Mouse (Mus musculus) heart, embryonic 12.5 days (tissue): Measurements from ENCODE around the gene Acad12. TPM values are rescaled to one million over a fixed set of nuclear protein-coding genes. Genes with fewer than 3 reads are reported as not detected.
"Not testable (repeated sequence)": the region's sequence is repeated elsewhere in the genome, so short reads cannot be mapped to it uniquely, and the experiment has no call there.

Source experiments
- ATAC-seq: fragments of 200-750 bp; cut with Nextera tagmentation; 2 replicates; pipeline ENCODE4 v1.8.0; 2017; ENCODE audit warnings: moderate TSS enrichment, moderate library complexity; ENCODE audit not compliant: insufficient number of reproducible peaks, low FRiP score
- H3K27ac ChIP-seq: fragments of 300-500 bp; sonication (generic); 2 replicates; pipeline ENCODE4 v1.5.1; 2016; ENCODE audit warnings: mild to moderate bottlenecking, moderate library complexity; ENCODE audit not compliant: poor library complexity, severe bottlenecking
- H3K27me3 ChIP-seq: fragments of 300-500 bp; sonication (generic); replicated peaks from 2 replicates; pipeline ENCODE4 v1.6.1; 2016; ENCODE audit warnings: mild to moderate bottlenecking, moderate library complexity
- H3K36me3 ChIP-seq: fragments of 300-500 bp; sonication (generic); 2 replicates; pipeline ENCODE4 v1.6.1; 2016; ENCODE audit warnings: mild to moderate bottlenecking, moderate library complexity
- H3K4me1 ChIP-seq: fragments of 300-500 bp; sonication (generic); replicated peaks from 2 replicates; pipeline ENCODE4 v1.6.1; 2016; ENCODE audit warnings: mild to moderate bottlenecking
- H3K4me2 ChIP-seq: fragments of 300-500 bp; sonication (generic); 2 replicates; pipeline ENCODE4 v1.6.1; 2016; ENCODE audit warnings: mild to moderate bottlenecking, moderate library complexity
- H3K4me3 ChIP-seq: fragments of 300-500 bp; sonication (generic); 2 replicates; pipeline ENCODE4 v1.5.1; 2016; ENCODE audit warnings: mild to moderate bottlenecking
- H3K9ac ChIP-seq: fragments of 300-500 bp; sonication (generic); 2 replicates; pipeline ENCODE4 v1.6.1; 2016; ENCODE audit warnings: mild to moderate bottlenecking, moderate library complexity
- H3K9me3 ChIP-seq: fragments of 300-500 bp; sonication (generic); replicated peaks from 2 replicates; pipeline ENCODE4 v1.6.1; 2016; ENCODE audit warnings: mild to moderate bottlenecking, moderate library complexity
- WGBS: fragments of 180-500 bp; shearing (Covaris S2); methylation state at CpG from one replicate; pipeline ENCODE4 v1.1.7; 2016; 5-methylcytosine and 5-hydroxymethylcytosine counted together
- polyA plus RNA-seq: library from polyadenylated mRNA; unstranded; fragments of >200 nt; fragmentation: Nextera tagmentation; extraction: Ambion mirVana; gene quantifications from 2 replicates; pipeline ENCODE4 v1.2.1, GENCODE M21; 2016

Acad12 gene
- polyA plus RNA-seq, 1 experiment from 2014 or later, result 5.8 TPM

DNA sequence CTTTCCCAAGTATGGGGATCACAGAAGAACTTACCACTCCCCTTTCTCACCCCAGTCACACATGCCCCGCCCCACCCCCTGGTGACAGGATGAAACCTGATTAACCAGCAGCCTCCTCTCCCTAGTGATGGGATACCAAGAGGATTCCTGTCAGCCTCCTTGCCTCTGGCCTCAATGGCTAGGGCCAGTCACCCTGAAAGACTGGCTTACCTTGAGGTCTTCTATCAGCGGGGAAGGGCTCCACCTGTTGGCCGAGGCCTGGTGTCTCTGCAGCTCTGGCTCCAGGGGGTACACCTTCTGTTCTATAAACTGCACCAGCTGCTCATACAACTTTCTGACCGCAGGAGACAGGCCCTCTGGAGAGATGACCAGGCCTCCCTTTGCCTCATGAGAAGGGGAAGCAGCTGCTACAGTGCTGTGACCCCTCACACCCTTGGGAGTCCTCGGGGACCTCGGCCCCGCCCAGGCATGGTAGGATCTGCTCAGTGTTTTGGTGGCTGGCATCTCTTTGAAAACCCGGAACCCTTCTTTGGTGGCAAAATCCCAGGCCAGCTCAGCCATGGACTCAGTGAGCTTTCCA, 9.1 kb downstream of the Acad12 start:
- not testable (repeated sequence) for H3K4me1 ChIP-seq, H3K27me3 ChIP-seq, H3K4me2 ChIP-seq, H3K36me3 ChIP-seq, H3K4me3 ChIP-seq, H3K9ac ChIP-seq, H3K9me3 ChIP-seq, ATAC-seq, H3K27ac ChIP-seq
- 43% methylated on average over 7 of the region's 8 CpGs for WGBS

GRCm38 (mm10) chr5:121606151-121606550, 12.6 kb downstream of the Acad12 start:
- H3K4me3 ChIP-seq, result no peak overlapping the region
- H3K4me1 ChIP-seq, result peaks cover 2% of the 10 kb centered on the region; the same call in 1 of the 2 replicates
- no peaks in the 10 kb centered on the region for H3K27me3 ChIP-seq
- H3K4me2 ChIP-seq, result no peak overlapping the region
- H3K9ac ChIP-seq, result no peak overlapping the region
- H3K27ac ChIP-seq, result no peak overlapping the region
- 0% methylated on average over 2 of the region's 2 CpGs for WGBS
- no peaks in the 10 kb centered on the region for H3K9me3 ChIP-seq
- H3K36me3 ChIP-seq, result no peaks in the 10 kb centered on the region
- no peak for ATAC-seq

DNA sequence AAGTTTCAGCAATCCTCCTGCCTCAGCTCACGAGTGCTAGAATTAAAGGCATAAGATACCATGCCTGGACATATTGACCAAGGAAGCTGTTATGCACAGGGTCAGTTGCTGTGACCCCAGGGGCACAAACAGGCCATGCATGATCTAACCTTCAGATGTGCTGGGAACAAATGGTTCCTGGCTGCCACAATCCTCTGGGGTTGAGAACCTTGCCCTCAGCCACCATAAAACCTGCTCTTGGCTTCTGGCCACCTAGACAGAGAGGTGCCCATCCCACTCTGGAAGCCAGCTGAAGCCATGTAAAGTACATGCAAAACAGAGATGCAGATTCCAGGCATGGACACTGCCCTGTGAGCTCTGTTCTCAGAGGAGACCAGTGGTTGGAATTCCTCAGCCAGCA, 14.9 kb downstream of the Acad12 start:
- H3K4me1 ChIP-seq, H3K36me3 ChIP-seq, H3K9ac ChIP-seq, H3K27me3 ChIP-seq, H3K4me2 ChIP-seq, H3K27ac ChIP-seq, ATAC-seq, H3K9me3 ChIP-seq, H3K4me3 ChIP-seq: not testable (repeated sequence)
- WGBS, result 69% methylated on average over 1 of the region's 1 CpGs

- H3K27ac ChIP-seq, result no peak overlapping the region
- 28% methylated on average over 9 of the region's 9 CpGs for WGBS
- no peaks in the 10 kb centered on the region for H3K27me3 ChIP-seq
- ATAC-seq, result peak; percentile 65; the same call in 1 of the 2 replicates
- H3K4me1 ChIP-seq, result peaks cover 13% of the 10 kb centered on the region
- no peaks in the 10 kb centered on the region for H3K9me3 ChIP-seq
- H3K4me2 ChIP-seq, result no peak overlapping the region
- no peaks in the 10 kb centered on the region for H3K36me3 ChIP-seq
- H3K4me3 ChIP-seq, result no peak overlapping the region
- 0 out of 2 replicates have a peak overlapping the region, but pooled peaks have one; percentile 32 for H3K9ac ChIP-seq
These were observed 17.0 kb downstream of the Acad12 start for GRCm38 (mm10) chr5:121601547-121602299.

DNA sequence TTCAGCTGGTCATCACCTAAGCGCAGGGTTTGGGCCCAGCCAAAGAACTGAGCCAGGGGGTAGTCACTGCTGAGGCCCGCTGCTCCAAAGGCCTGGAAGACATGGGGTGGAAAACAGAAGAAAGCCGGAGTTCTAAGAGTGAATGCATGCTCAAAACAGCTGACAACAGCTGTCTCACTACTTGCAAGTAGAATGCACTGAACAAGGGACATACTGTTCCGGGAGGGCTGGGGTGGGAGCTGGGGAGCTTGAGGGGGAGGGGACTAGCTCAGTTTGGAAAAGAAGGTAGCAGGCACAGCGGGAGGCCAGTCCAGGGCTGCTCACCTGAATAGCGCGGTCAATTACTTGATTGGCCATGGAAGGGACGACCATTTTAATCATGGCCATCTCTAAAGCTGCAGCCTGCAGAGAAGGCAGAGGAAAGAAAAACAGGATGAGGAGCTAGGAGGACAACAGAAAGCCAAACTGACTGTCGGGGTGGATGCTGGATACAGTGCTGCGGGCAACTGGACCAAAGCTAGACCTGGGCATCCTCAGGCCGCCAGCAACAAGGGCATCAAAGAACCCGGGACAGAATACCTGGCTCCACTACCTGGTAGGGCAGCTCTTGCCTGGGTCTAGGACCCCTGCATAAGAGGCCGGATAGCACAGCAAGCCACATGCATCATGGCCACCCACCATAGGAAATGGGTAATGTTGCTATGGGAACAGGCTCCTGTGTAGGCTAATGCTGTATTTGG, 19.7 kb downstream of the Acad12 start:
- H3K36me3 ChIP-seq, result no peaks in the 10 kb centered on the region
- no peak overlapping the region for H3K27ac ChIP-seq
- H3K4me2 ChIP-seq, result no peak overlapping the region
- no peak overlapping the region for H3K4me3 ChIP-seq
- peaks cover 24% of the 10 kb centered on the region for H3K4me1 ChIP-seq
- ATAC-seq, result 0 out of 2 replicates have a peak, but pooled peaks have one; percentile 10
- 61% methylated on average over 13 of the region's 13 CpGs for WGBS
- no peak overlapping the region for H3K9ac ChIP-seq
- H3K9me3 ChIP-seq, result no peaks in the 10 kb centered on the region
- H3K27me3 ChIP-seq, result no peaks in the 10 kb centered on the region

GRCm38 (mm10) chr5:121597991-121598537, 20.7 kb downstream of the Acad12 start:
- WGBS, result 76% methylated on average over 7 of the region's 7 CpGs
- Histone ChIP-seq H3K27ac (no peak overlapping the region), H3K4me1 (peaks cover 28% of the 10 kb centered on the region), H3K27me3 (no peaks in the 10 kb centered on the region), H3K9ac (no peak overlapping the region), H3K9me3 (no peaks in the 10 kb centered on the region), H3K4me2 (no peak overlapping the region), H3K4me3 (no peak overlapping the region), H3K36me3 (no peaks in the 10 kb centered on the region)
- ATAC-seq, result no peak

- ATAC-seq, result no peak
- 53% methylated on average over 4 of the region's 4 CpGs for WGBS
- H3K4me2 ChIP-seq, result no peak overlapping the region
These were observed 21.4 kb downstream of the Acad12 start for GRCm38 (mm10) chr5:121597332-121597731.

DNA sequence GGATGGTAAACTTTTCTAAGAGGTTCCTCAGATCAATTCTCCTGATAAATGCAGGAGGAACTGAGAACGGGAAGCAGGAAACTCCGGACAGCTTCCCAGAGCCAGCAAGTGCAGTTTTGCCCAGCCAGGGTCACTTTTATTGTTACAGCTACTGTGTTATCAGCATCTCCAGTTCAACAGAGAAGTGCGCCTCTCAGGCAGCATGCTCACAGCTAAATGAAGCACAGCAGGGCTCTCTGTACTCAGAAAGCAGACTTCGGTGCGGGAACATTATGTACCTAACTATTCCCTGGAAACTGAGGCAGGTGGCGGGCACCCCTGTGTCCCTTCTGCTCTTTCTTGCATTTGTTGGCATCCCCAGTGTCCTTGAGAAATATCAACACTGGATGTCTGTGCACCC, 22.5 kb downstream of the Acad12 start:
- no peak for ATAC-seq
- no peak overlapping the region for H3K9ac ChIP-seq
- no peaks in the 10 kb centered on the region for H3K36me3 ChIP-seq
- no peak overlapping the region for H3K4me3 ChIP-seq
- H3K27ac ChIP-seq, result no peak overlapping the region
- H3K4me2 ChIP-seq, result no peak overlapping the region
- H3K27me3 ChIP-seq, result no peaks in the 10 kb centered on the region
- no peaks in the 10 kb centered on the region for H3K9me3 ChIP-seq
- peaks cover 35% of the 10 kb centered on the region for H3K4me1 ChIP-seq
- WGBS, result 48% methylated on average over 6 of the region's 6 CpGs

More at GRCm38 (mm10) chr5:121597332-121597731, 21.4 kb downstream of the Acad12 start:
- Histone ChIP-seq H3K4me3 (no peak overlapping the region), H3K27me3 (no peaks in the 10 kb centered on the region), H3K4me1 (peaks cover 33% of the 10 kb centered on the region), H3K9ac (no peak overlapping the region), H3K36me3 (no peaks in the 10 kb centered on the region), H3K9me3 (no peaks in the 10 kb centered on the region), H3K27ac (no peak overlapping the region)

DNA sequence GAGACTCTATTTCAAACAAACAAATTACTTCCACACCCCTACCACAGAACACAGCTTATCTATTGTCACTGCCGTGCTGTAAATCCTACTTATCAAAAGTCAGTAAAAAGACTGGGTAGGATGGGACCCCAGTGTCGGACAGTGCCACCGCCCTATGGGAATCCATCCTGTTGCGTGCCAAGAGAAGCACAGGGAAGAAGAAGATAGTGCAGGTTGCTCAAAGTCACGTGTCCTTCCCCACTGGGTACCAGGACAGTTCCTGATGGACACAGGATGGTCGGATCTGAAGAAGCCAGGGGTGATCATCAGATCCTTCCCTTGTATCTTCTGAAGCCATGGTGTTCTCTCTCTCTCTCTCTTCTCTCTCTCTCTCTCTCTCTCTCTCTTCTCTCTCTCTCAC, 23.0 kb downstream of the Acad12 start:
- Histone ChIP-seq H3K36me3 (no peaks in the 10 kb centered on the region), H3K27ac (no peak overlapping the region), H3K4me2 (no peak overlapping the region), H3K27me3 (no peaks in the 10 kb centered on the region), H3K9me3 (no peaks in the 10 kb centered on the region), H3K4me3 (no peak overlapping the region), H3K9ac (no peak overlapping the region), H3K4me1 (peaks cover 35% of the 10 kb centered on the region)
- ATAC-seq, result no peak
- 71% methylated on average over 6 of the region's 6 CpGs for WGBS

- Histone ChIP-seq H3K9me3 (no peaks in the 10 kb centered on the region), H3K36me3 (no peaks in the 10 kb centered on the region), H3K27me3 (no peaks in the 10 kb centered on the region), H3K27ac (no peak overlapping the region), H3K4me3 (no peak overlapping the region), H3K9ac (no peak overlapping the region), H3K4me2 (no peak overlapping the region), H3K4me1 (peaks cover 35% of the 10 kb centered on the region)
- ATAC-seq, result no peak
- 79% methylated on average over 6 of the region's 6 CpGs for WGBS
These were observed 23.9 kb downstream of the Acad12 start for GRCm38 (mm10) chr5:121594714-121595313.
